Mouse (Mus musculus) heart, adult 11 months (tissue): Measurements from ENCODE around the gene Oca2.

Experiments used
- DNase-seq: peaks from one replicate; pipeline ENCODE4 v3.0.0; 2022

Oca2 gene

DNA sequence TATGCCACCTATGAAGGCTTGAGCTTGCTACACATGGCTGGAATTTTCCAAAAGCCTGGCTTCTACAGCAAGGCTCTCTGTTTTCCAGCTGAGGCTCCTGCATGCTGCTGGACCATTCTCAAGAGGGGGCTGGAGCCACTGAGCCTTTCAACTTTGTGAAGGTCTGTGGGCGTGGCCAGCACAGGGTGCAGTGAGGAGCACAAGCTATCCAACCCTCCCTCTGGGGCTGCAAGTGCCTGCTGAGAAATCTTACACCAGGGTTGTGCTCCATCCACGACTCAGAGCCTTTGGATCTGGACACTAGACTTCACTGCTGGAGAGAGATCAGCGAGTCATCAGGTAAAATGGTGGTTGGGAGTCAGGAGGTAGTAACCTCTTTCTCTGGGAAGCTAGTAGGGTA lies at the start of gene Oca2:
Gene Oca2 (plus strand): TSS at position 218 of the 400 bp plus-strand sequence.
- no peak for DNase-seq

DNA sequence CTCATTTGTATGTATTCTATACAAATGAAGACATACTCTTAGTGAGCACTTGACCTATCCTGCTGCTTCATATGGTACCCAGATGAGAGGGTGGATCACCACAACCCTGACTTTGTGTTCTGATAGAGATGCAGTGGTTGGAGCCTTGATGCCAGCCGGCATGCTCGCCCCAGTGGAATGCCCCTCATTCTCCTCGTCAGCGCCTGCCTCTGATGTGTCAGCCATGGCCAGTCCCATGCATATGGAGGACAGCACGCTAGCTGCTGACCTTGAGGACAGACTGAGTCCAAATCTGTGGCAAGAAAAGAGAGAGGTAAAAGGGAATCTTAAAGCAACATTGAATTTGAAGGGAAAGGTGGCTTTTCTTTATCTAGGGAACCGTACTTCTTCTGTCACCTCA lies 48.5 kb upstream of the Oca2 start:
- DNase-seq, result no peak

DNA sequence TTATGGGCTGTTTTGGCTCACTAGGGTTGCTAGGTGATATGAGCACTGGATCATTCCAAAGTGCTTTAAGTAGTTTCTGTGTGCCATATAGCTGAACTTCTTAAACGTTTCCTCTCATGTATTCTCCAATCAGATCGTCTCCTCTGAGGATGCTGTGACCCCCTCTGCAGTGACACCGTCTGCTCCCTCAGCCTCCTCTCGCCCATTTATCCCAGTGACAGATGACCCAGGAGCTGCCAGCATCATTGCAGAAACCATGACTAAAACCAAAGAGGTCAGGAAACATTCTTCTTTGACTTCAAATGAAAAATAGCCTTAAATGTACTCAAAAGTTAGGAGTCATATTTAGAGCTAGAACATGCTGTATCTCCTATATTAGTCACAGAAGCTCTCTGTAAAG lies 47.9 kb upstream of the Oca2 start:
- DNase-seq, result no peak

DNA sequence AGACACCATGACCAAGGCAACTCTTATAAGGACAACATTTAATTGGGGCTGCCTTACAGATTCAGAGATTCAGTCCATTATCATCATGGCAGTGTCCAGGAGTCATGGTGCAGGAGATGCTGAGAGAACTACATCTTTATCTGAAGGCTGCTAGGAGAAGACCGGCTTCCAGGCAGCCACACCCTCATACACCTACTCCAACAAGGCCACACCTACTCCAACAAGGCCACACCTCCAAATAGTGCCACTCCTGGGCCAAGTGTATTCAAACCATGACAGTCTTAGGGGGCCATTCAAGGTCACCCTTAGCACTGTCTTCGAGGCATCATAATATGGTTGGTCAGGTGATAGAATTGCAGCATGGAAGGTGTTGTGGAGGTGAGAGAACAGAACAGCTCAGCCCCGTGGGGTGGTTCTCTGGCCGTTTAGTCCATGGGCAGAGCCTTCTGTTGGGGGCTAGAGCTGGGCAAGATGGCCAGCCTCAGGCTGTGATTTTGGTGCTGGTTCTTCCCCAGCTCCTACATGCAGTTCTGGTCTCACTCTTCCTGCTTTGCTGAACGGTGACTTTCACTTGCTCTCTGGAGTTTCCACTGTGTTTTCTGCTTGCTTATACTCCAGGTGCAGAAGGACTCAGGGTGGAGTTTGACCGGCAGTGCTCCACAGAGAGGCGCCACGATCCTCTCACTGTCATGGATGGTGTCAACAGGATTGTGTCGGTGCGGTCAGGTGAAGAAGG lies 37.9 kb upstream of the Oca2 start:
- peak; percentile 56 for DNase-seq

DNA sequence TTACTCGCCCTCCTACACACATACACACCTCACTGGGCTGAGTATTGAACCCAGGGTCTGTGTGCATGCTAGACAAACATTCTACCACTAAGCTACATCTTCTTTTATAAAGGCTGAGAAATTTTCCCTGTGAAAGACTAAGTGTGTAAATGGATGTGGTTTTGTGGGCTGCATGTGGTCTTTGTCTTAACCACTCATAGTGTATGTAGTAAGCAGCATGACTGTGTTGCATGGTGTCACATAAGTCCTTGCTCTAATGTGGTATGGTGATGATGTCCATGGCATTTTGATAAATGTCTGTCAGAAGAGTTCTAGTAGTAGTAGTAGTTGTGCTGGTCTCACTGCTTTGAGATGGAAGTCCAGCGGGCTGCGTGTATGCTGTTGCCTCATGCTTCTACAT lies 36.7 kb upstream of the Oca2 start:
- DNase-seq, result peak; percentile 18

DNA sequence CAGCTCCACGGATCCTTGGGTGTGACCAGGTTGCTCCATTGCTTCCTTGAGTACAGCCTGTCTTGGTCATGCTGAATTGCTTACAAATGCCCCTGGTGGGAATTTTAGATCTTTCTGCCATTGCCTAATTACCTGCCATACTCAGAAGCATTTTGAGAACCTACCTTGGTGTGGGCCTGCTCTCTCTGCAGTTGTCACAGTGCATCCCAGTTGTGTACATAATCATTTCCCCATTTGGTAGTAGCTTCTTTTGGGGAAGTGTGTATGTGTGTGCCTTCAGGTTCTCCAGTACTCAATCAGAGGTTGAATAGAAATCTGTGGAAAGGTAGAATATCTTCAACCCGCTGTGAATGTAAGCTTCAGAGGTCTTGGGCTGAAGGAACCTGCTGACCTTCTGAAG lies 36.3 kb upstream of the Oca2 start:
- peak; percentile 74 for DNase-seq

DNA sequence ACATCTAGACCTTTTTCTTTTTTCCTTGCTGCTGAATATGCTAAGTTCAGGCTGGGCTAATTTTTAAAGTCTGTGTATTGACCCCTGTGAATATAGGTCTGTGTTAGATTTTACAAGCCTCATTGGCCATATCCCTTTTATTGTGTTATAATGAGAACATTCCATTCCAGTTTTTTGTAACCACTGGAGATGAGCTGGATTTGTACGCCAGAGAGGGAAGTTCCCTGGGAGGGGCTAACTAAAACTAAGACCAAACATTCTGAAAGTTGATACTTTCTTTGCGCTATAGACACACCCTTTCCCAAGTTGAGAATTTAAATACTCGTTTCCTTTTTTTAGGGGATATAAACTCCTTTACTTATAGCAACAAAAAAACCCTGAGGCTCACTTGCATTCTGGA lies 34.7 kb upstream of the Oca2 start:
- DNase-seq, result peak; percentile 17

DNA sequence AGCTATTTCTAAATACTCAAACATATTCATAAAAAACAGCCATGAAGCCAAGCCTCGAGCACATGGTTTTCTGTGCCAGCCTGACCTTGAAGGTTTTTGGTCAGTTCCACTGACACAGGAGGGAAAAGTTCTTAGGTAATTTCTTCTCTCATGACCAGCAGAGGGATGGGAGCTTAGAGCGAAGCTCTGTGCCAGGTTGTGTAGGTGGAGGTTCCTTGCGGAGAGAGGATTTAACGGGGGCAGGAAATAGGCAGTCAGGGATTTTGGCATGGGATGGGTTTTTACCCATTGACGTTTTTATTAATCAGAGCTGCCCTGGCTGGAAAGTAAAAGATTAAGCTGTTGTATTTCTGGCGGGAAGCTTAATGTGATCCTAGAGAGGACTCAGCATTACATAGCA lies 18.7 kb upstream of the Oca2 start:
- DNase-seq, result peak; percentile 33

DNA sequence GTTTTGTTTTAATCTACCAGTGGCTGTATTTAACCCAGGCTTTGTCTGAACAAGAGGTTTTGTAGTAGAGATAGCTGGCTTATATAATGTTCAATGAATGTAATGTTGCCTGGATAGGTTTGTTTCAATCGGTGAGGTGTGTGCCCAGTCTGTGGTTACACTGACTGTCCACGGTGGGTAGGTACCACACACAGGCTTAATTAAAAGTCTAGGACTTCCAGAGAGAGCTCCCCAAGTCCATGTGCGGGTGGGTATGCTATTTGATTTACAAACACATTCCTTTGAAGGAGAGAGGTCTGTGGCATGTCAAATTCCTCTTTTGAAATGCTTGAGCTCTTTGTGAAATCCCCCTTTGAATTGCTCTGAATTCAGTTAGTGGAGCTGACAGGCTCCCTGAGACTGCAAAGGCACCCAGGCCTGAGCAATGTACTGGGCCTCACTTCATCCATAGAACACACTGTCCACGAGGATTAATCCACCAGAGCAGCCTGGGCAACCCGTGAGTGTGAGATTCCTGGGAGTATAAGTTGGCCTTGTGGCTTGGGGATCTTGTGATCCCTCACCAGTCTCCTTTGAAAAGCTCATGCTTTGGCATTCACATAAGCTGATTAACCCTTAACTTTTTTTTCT lies 3.7 kb upstream of the Oca2 start:
- peak; percentile 64 for DNase-seq

DNA sequence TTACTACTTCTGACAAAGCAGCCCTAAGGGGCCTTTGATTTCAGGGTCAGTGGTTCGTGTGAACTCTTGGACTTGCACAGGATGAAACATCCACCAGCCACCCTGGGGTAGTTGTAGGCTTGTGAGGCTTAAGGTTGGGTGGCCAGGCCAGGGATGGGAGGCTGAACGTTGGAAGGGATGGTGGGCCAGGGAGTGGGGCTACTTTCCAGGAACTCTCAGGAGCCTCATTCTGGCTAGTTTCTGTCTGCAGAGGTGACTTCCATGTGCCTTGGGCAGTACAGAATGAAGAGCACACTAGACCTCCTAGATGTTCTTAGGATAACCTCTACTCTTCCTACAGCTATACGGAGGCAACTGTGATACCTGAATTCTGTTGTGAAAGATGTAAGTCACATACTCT lies 2.9 kb upstream of the Oca2 start:
- peak; percentile 68 for DNase-seq

DNA sequence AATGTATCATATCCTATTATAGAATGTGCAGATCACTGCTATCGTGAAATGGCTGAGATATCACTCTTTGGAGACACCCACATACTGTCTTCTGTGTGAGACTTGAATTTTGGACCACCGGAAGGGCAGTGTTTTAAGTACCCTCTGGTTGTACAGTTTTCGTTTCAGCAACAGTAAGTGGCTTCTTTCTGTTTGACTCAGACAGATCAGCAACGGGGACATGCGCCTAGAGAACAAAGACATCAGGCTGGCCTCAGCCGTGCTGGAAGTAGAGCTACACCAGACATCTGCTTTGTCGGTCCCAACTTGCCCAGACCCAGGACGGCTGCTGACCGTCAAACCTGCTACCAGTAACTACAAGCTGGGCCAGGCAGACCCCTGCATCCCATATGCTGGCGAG lies 15.0 kb downstream of the Oca2 start:
- no peak for DNase-seq

DNA sequence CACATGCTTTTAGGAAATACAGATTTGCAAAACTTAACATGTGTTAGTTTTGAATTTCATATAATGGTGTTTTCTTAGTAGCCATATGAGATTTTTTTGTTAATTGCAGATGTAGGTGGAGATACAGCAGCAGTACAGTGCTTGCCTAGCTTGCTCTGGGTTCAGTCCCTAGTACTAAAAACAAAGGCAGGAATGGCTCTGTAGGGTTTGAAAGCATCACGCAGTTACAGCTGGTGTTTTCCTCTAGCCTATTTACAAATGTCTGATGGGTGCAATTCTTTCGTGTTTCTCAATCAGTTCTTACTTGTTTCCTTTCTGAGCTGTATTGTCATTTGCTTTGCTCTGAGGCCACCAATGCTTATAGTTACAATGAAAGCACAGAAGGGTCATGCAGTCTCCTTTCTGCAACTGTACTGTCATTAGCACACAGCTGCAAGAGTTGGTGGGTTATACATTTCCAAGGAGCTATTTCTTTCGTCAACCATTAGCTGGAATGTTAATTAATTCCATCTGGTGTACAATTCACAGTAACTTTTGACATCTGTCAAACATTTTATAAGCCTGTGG lies 18.4 kb downstream of the Oca2 start:
- no peak for DNase-seq

DNA sequence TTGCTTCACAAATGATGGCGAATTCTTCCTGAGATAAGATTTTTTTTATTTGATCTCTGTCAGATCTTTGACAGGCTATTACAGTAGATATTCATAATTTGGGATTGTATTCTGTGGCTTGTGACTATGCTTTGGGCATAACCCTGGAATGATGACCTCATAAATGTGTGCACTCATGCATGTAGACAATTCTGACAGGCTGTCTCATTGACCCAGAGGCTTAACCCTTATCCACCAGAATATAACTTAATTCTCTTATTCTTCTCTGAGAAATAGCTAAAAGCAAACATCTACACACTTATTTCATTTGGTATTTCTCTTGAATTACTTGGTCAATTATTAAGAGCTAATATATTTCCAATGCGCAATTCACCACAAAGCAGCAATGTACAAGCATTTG lies 37.9 kb downstream of the Oca2 start:
- no peak for DNase-seq

DNA sequence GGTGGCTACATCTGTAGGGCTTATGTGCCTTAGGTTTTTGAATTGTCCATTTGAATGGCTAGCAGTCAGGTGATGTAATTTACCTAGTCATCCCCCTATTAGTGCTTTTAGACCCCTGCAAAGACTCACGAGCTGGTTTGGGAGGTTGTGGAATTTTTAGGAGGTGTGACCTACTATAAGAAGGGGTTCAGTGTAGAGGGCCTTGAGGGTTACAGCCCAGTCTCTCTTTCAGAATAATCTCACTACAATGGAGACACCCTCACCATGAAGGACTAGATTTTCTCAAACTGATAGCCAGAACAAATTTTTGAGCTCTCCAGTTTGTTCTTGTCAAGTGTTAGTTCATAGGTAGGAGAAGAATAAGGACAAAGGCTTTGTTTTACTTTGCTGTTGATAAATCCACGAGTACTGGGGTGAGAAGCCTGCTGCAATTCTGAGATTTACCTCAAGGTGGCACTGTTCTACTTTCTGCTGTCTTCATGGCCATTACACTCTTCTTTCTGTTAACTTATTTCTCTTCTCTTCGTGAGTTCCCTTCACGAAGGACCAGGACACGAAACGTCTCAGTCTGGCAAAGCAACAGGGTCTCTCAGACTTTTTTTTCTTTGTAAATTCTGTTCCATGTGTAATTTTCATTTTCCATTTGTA lies 52.0 kb downstream of the Oca2 start:
- no peak for DNase-seq

DNA sequence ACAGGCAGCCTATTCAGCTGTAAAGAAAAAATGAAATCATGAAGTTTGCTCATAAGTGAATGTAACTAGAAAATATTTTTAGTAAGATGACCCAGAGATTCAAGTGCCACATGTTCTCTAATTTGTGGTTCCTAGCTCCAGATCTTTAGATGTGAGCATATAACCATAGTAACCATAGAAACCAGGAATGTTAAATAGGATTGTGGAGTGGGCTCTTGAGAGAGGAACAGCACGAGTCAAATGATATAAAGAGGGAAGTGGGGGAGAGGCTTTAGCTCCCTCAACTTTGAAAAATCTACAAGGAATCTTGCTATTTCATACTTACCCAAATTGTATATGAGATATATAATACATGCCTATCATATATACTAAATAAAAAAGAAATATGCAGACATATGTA lies 64.8 kb downstream of the Oca2 start:
- no peak for DNase-seq

DNA sequence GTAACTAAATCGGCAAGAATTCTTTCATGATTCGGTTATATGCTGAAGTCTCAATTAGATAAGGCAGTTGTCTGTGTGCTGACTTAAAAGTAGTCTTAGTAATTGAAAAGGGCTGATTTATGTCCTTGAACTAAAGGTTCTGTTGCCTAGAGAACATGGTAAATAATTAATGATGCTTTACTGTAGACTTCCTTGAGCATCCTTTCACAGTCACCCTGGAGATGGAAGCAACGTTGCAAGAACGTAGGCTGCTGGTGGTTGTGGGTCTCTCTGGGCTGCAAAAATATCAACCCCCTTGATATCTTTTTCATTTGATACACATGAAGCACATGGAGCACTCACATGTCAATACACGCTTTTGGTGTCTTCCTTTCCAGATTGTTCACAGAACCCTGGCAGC lies 74.8 kb downstream of the Oca2 start:
- peak; percentile 63 for DNase-seq

DNA sequence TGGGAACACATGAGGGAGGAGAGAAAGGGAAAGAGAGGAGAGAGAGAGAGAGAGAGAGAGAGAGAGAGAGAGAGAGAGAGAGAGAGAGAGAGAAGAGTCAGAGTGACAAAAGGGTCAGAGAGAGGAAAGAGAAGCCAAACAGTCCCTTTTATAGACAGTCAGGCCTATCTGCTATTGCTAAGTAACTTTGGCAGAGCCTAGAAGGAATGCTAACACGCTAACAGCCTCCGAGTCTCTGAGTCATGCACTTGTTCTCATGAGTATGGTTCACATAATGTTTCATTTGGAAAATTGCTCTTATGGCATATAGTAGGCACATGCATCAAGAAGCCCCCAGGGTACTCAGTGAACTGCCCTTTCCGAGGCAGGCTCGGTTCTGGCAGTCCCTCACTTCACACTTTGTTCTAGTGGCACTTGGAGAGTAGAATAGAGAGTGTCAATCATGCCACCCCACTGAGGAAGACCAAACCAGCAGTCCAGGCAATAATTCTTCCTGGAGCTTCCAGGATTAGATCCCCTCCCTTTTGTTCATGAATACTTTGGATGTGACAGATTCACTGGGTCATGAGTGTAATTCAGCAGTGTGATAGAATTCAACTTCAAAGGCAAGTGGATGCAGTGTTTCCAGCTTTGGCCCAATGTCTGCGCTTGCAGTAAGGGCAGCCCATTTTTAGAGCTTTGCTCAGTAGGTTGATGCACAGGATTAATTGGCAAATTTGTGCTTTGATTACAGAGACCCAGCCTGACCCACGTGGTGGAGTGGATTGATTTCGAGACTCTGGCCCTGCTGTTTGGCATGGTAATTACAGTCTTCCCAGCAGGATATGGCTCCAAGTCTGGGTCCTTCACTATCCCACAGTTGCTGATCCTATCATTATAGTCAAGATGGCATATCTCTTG lies 76.3 kb downstream of the Oca2 start:
- peak; percentile 66 for DNase-seq

DNA sequence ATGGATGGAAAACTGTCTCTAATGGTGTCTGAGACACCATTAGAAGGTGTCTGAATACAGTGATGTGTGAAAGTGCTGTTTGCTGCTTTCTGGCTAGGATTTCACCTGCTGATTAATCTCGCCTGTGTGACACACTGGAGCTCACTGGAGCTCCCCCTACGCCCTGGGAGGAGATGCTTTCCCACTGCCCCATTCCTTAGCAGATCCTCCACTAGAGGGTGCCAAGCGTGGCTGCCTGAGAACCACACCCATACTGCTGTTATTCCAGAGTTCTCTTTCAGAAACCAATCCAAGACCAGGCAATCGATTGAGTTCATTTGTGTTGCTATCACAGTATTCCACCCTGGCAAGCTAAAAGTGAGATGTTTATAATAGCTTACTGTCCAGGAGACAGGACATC lies 88.2 kb downstream of the Oca2 start:
- DNase-seq, result peak; percentile 33

DNA sequence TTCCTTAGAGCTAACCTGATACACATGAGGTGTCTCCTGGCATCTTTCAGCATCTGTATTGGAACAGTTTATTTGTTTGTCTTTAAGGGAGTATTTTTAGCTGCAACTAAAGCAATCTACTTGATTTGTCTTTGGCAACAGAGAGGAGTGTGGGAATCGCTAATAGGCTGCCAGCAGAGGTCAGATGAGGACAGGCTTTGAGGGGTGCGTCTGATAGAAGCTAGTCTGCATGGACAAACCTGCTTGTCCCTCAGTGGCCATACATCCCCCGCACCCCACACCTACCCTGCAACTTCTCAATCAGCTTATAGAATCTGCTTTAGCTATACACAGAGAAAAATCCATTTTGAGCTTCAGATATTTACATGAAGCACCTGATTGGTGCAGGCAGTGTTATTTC lies 109.0 kb downstream of the Oca2 start:
- peak; percentile 87 for DNase-seq

DNA sequence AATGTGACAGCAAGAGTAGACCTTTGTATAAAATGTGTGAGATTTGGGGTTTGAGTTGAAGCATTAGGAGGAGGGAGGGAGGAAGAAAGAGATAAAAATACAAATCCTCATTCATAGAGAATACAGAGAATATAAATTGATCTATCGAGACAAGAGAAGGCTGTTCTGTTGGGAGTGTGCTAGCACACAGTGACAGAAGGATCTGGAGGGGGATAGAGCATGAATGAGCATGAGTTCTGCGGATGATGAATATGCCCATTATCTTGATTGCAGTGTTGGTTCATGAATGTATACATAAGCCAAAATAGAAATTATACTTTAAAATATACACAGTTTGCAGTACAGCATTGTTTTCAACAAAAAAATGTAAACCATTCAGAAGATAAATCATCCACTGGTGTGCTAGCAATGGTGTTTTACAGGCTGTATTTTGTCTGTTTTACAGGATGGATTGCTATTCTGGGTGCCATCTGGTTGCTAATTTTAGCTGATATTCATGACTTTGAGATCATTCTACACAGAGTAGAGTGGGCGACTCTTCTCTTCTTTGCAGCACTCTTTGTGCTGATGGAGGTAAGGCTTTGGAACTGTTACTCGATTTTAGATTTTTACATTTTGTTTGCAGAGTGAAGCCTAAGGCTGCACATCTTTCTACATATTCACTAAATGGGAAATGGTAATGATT lies 117.2 kb downstream of the Oca2 start:
- no peak for DNase-seq

DNA sequence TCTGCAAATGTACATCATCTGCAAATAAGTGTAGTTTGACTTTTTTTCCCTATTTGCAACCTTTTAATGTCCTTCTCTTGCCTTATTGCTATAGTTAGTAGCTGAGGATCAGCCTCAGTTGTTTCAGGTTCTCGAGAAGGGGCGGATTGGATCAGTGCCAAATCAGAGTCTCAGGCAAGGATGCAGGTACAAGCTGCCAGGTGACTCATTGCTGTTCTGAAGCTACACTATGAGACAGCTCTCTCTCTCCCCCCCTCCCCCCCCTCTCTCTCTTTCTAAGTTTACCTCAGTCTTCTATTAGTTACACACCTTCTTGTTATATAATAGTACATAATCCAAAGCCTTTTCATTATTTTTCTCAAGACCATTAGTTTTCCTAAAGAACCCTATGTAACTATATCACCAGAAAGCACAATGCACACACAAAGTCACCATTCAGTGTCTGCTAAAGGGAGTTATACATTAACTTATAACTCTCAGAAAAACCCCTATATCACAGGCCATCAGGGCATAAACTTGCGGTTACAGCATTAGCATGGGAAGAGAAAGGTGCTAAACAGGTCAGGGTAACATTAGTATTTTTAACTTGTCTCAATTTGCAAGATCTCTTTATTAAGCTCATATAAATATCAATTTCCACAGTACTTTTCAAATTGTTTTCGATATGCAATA lies 142.3 kb downstream of the Oca2 start:
- no peak for DNase-seq

DNA sequence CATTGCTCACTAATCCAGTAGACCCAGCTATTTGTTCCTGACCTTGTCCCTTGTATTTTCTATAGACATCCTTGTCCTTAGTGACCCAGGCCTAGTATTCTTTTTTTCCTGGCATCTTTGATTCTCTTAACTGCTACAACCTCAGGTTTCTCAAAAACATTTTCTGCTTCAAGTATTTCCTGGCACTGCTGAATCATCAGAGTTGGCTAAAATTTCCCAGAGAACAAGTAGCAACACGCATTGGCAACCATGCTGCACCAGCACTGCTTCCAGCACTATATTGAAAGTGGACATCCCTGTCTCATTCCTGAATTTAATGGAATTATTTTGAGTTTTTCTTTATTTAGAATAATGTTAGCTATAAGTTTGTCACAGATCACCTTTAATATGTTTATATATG lies 143.1 kb downstream of the Oca2 start:
- DNase-seq, result no peak
